Mouse (Mus musculus) thymus, adult 18-20 months (tissue): Measurements from ENCODE around the gene Gcnt2.
"Not testable (repeated sequence)": the region's sequence is repeated elsewhere in the genome, so short reads cannot be mapped to it uniquely, and the experiment has no call there.

Experiments used
- DNase-seq, 2 experiments: peaks; one replicate each; pipeline ENCODE4 v3.0.0; 2022; ENCODE audit warnings: mixed read lengths in 2 of 2

Gcnt2 gene

DNA sequence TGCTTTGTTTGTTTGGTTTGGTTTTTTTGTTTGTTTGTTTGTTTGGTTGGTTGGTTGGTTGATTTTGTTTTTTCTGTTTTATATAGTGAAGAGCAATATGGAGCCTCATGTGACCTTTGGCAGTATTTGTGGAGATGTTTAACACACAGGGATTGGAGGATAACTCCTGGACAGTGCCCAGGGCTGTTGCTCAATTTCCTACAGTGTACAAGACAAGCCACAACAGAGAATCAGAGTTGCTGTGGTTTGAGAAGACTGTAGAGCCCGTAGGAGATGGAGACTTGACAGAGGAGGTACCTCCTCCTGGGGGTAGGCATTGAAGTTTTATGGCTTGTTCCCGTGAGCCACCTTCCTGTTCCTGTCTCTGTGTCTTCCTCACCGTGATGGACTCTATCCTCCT is 87.0 kb downstream of the Gcnt2 start:
- no peak for DNase-seq

GRCm38 (mm10) chr13:40947538-40948205 is 88.1 kb downstream of the Gcnt2 start:
- DNase-seq, result no peak

DNA sequence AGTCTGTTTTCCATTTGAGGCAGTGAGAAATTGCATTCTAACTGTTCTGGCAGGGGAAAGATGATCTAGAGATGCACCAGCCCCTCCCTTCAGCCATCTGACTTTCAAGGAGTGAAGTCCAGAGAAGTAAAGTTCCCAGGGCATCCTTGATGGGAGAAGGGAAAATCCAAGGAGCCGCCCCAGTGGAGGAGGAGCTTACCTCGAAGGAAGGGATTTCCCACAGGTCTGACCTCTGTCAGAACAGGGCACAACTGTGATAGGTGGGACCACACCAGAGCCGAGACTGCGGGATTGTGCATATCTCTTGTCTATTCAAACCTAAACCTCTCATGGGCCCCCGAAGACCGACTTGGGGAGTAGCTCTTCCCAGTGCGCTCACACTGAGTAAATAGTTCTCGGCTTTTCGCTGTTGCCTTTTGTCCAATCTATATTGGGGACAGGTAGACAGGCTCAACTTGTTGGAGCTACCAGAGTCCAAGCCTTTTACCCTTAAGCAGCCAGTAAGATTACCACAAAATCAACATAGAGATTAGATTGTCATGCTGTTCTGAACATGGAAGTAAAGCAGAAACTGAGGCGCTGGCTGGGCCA is 91.9 kb downstream of the Gcnt2 start:
- DNase-seq, result no peak

GRCm38 (mm10) chr13:40953231-40953630 is 93.7 kb downstream of the Gcnt2 start:
- no peak for DNase-seq

DNA sequence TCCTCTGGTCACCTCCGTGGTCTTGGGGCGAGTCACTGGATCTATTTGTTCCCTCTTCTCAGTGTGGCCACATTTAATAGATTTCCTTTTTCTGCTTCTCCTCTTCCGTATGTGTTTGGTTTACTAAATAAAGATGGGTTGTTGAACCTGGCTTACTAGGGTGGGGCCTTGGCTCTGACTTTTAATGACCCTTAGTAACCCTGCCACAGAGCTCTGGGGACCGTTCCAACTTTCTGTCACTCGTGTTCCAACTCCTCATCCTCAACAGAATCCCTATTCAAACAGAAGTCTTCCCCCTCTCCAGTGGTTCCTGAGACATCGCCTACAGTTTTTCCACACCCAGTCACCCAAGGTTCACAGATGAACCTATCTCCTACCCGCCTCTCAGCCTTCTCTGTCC is 96.2 kb downstream of the Gcnt2 start:
- no peak for DNase-seq

- DNase-seq, result no peak
These were observed 108.1 kb downstream of the Gcnt2 start for GRCm38 (mm10) chr13:40967609-40968008.

DNA sequence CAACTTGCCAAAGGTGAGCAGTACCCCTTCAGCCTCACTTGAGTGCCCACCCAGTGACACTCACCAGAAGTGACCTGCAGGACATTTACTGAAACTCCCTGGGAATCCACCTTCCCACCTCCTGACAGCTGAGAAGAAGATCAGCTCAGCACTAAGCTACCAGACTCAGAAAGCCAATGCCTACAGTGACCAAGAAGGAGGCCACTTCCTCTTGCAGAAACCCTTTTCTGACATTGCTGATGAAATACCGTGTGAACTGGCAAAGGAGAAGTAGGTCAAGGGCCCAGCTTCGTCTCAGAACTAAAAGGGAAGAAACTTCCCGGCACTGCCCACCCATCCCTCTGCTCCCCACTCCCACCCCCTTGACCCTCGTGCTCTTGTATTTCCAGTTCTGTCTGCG is 109.0 kb downstream of the Gcnt2 start:
- no peak for DNase-seq

- no peak for DNase-seq
These were observed 110.3 kb downstream of the Gcnt2 start for GRCm38 (mm10) chr13:40969761-40970390.

GRCm38 (mm10) chr13:40971261-40971660 is 111.7 kb downstream of the Gcnt2 start:
- DNase-seq, result no peak

DNA sequence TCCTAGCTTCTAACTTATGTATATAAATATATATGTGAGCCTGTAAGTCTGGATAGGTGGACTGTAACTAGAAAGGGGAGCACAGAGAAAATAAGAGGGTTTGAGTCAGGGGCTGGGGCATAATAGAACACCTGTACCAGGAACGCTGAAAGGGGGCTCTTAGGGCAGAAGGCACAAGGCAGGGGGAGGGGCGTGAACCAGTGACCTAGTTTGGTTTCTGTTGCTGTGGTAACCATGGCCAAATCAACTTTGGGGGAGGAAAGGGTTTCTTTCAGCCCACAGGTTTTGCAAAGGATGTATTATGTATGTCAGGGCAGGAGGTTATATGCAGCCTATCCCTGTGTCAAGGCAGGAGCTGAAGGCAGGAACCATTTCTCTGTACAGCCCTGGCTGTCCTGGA is 112.3 kb downstream of the Gcnt2 start:
- peak; percentile 58 to 68 for DNase-seq

DNA sequence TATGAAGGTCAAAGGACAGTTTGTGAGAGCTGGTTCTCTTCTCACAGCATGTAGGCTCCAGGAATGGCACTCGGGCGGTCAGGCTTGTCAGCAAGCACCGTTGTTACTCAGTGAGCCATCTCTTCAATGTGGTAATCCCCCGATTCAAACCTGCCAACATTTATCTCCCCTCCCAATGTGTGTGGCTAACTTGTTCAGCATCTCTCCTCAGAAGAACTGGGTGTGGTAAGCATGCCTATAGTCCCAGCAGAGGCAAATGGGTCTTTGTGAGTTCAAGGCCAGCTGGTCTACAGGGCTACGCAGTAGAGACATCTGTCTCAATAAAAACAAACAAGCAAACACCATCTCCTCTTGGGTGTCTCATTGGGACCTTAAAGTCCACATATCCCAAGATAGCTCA is 113.4 kb downstream of the Gcnt2 start:
- no peak for DNase-seq

DNA sequence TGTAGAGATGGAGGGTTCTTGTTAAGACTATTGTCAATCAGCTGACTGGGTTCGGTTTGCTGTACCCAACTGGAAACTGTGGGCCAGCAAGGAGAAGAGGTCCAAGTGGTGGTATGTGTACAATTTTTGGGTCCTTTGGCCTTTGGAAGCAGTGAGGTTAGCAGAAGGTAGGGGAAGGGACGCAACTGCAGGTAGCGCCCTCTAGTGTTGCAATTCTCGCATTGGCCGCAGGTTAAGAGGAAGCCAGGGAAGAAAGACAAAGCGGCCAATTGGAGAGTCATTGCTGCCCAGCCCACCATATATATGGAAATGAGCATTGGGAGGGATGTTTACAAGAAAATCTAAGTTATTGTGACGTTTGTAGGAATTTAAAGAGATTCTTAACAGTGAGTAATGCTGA is 118.1 kb downstream of the Gcnt2 start:
- DNase-seq, result peak in 1 of 2 experiments; percentile 20

- no peak for DNase-seq
These were observed 119.1 kb downstream of the Gcnt2 start for GRCm38 (mm10) chr13:40978652-40979051.

DNA sequence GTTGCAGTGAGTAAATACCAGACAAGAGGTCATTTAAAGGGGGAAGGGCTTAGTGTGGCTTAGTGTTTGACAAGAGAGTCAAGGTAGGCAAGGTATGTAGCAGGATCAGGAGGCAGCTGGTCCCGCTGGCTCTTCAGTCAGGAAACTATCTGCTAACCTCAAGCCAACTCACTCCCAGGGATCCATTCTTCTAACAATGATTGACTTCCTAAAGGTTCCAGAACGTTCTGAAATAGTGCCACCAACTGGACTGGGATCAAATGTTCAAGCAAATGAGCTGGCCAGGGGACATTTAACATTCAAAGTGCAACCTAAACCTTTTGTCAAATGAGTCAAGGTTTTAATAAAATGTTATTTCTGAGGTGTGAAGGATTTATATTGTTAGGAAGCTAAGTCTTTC is 119.8 kb downstream of the Gcnt2 start:
- no peak for DNase-seq

DNA sequence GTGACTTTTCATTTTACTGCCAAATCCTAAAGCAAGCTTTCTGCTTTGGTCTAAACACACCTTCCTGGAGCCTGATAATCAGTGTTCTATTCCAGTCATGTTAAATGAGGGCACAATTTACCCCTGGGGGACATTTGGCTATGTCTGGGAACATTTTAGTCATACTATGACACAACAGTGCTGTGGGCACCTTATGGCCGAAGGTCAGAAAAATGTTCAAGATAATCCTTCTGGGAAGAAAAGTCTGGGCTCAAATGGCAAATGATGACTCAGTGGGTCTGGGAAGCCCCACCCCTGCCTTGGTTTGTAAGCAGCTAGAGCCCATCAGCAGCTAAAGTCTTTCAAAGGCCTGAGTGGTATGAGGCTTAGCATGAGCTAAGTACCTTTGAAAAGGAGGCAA is 123.2 kb downstream of the Gcnt2 start:
- no peak for DNase-seq

GRCm38 (mm10) chr13:40986081-40986480 is 126.5 kb downstream of the Gcnt2 start:
- DNase-seq, result no peak

DNA sequence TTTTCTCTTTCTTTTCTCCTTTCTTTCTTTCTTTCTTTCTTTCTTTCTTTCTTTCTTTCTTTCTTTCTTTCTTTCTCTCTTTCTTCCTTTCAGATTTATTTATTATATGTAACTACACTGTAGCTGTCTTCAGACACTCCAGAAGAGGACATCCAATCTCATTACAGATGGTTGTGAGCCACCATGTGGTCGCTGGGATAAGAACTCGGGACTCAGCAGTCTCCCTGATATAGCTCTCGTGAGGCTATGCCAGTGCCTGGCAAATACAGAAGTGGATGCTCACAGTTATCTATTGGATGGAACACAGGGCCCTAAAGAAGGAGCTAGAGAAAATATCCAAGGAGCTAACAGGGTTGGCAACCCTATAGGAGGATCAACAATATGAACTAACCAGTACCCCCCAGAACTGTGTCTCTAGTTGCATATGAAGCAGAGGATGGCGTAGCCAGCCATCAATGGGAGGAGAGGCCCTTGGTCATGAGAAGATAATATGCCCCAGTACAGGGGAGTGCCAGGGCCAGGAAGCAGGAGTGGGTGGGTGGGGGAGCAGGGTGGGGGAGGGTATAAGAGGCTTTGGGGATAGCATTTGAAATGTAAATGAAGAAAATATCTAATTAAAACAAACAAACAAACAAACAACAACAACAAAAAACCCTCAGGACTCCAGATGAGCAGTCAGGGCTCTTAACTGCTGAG is 128.2 kb downstream of the Gcnt2 start:
- DNase-seq, result not testable (repeated sequence)

DNA sequence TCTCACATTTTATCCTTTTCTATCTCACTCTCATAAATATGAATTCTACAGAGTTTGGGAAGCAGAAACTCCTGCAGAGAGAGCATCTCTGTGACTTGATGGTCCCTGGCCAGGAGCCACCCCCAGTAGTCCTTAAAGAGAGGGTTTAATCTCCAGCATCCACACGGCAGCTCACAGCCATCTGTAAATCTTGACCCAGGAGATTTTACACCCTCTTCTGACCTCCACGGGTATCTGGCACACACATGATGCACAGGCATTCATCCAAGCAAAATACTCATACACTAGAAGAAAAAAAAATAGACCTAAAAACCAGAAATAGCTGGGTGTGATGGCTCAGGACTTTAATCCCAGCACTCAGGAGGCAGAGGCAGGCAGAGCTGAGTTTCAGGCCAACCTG is 128.9 kb downstream of the Gcnt2 start:
- DNase-seq, result no peak

- no peak for DNase-seq
These were observed 135.1 kb downstream of the Gcnt2 start for GRCm38 (mm10) chr13:40994487-40995263.

GRCm38 (mm10) chr13:40998537-40998936 is 139.0 kb downstream of the Gcnt2 start:
- not testable (repeated sequence) for DNase-seq

GRCm38 (mm10) chr13:41000140-41000925 is 140.8 kb downstream of the Gcnt2 start:
- DNase-seq, result peak; percentile 19 to 29
